Mouse (Mus musculus): ENCODE measurements around the gene Dip2c.

GRCm38 (mm10) chr13:9261748-9262147, 14.6 kb upstream of the Dip2c start:
- TF ChIP-seq CTCF (IDR thresholded peaks at IDR 0.05; ENCODE audit: insufficient read depth, low read length) (no peak), POLR2A (IDR thresholded peaks at IDR 0.05; ENCODE audit: borderline replicate concordance, extremely low read depth, low read depth, low read length) (no peak)
